ENCODE assay signal across 29 mouse cellular contexts in the genomic region with DNA sequence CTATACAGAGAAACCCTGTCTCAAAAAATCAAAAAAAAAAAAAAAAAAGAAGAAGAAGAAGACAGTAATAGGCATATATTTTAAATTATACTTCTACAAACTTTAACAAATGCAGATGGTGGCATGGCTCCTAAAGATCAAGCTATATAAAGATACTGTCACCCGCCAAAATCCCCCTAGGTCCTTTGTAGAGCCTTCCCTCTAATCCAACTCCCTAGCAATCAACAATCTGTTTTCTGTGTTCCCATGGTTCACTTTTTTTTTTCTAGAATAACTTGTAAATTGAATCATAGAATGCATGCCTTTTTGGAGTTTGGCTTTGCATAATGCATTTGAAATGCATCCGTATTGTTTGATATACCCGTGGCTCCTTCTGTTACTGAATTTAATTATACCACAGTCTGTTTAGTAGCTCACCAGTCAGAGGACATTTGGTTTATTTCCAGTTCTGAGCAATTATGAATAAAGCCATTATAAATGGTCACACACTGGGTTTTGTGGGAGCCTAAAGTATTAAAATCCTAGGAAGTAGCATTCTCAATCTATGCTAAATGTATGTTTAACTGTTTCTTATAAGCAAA. TPM values are rescaled to one million over a fixed set of nuclear protein-coding genes. Genes with fewer than 3 reads are reported as not detected.
DNase-seq lines count a peak whose midpoint lies in the region; ATAC-seq and TF ChIP-seq lines count a peak whose summit lies in the region.
"Had no signal": no experiment of that assay in that cellular context is flagged by ENCODE, and none has a peak within 500 bp of the region (broad histone marks: within the 10 kb centered on the region; RNA-seq: fewer than 3 reads in every experiment).

No protein-coding gene starts in this region.

- no peaks in the 10 kb centered on the region for H3K36me3 ChIP-seq in forebrain, embryonic 14.5 days (ENCODE audit: control insufficient read depth, insufficient read depth, low read length)
- H3K36me3 ChIP-seq in forebrain, embryonic 13.5 days (ENCODE audit: poor library complexity, severe bottlenecking): no peaks in the 10 kb centered on the region
- H3K36me3 ChIP-seq in forebrain, postnatal 0 days (ENCODE audit: insufficient read depth): no peaks in the 10 kb centered on the region
- no peaks in the 10 kb centered on the region for H3K36me3 ChIP-seq in forebrain, embryonic 10.5 days (replicated peaks)
- H3K36me3 ChIP-seq in midbrain, embryonic 14.5 days (ENCODE audit: control insufficient read depth, insufficient read depth, low read length): no peaks in the 10 kb centered on the region
- H3K36me3 ChIP-seq in midbrain, embryonic 10.5 days: no peaks in the 10 kb centered on the region
- H3K36me3 ChIP-seq: embryonic facial prominence, embryonic 10.5 days; embryonic facial prominence, embryonic 13.5 days; heart, embryonic 10.5 days; heart, embryonic 13.5 days had no signal

- no peak overlapping the region for H3K9ac ChIP-seq in forebrain, embryonic 14.5 days (ENCODE audit: low read length)
- no peak overlapping the region for H3K9ac ChIP-seq in forebrain, embryonic 13.5 days
- H3K9ac ChIP-seq in forebrain, postnatal 0 days: no peak overlapping the region
- no peak overlapping the region for H3K9ac ChIP-seq in midbrain, embryonic 14.5 days (replicated peaks; ENCODE audit: low read length)
- H3K9ac ChIP-seq: embryonic facial prominence, embryonic 13.5 days; heart, embryonic 13.5 days; hindbrain, embryonic 14.5 days had no signal

- no peak for ATAC-seq in forebrain, embryonic 14.5 days
- ATAC-seq in forebrain, embryonic 13.5 days: no peak
- ATAC-seq in forebrain, postnatal 0 days: peak; percentile 69
- no peak for ATAC-seq in midbrain, embryonic 14.5 days (ENCODE audit: low FRiP score, low TSS enrichment)
- ATAC-seq: activated CD4-positive, CD25-positive, alpha-beta regulatory T cell, adult 4 months; hindbrain, postnatal 0 days; inflammation-experienced regulatory T-cells, adult 6 months; intestine, embryonic 16.5 days had no signal

- DNase-seq in forebrain, embryonic 14.5 days (ENCODE audit: low spot score): peak; percentile 43
- peak; percentile 47 for DNase-seq in forebrain, postnatal 0 days
- no peak for DNase-seq in forebrain, embryonic 10.5 days (ENCODE audit: extremely low spot score, low spot score)
- DNase-seq in midbrain, embryonic 14.5 days: peak; percentile 3
- DNase-seq in midbrain, embryonic 10.5 days (ENCODE audit: low spot score): no peak
- DNase-seq in kidney, postnatal 4 days: no peak
- DNase-seq: adrenal gland, adult 8-10 months; adrenal gland, postnatal 25 days; cerebellum, adult 11-12 months; cerebellum, adult 8-10 months; cerebellum, postnatal 10 days; cerebellum, postnatal 36 days; embryo, embryonic 11 days; gastrocnemius, postnatal 10 days; gastrocnemius, postnatal 36 days; heart, adult 2 months; heart, postnatal 14 days; heart, postnatal 4 days had no signal

- no peaks in the 10 kb centered on the region for H3K27me3 ChIP-seq in forebrain, embryonic 14.5 days (replicated peaks; ENCODE audit: control insufficient read depth, insufficient read depth, low read length)
- H3K27me3 ChIP-seq in forebrain, embryonic 13.5 days: no peaks in the 10 kb centered on the region
- no peaks in the 10 kb centered on the region for H3K27me3 ChIP-seq in forebrain, postnatal 0 days (ENCODE audit: insufficient read depth, low read length)
- no peaks in the 10 kb centered on the region for H3K27me3 ChIP-seq in forebrain, embryonic 10.5 days (ENCODE audit: poor library complexity, severe bottlenecking)
- H3K27me3 ChIP-seq in midbrain, embryonic 14.5 days (ENCODE audit: control insufficient read depth, insufficient read depth, low read length): no peaks in the 10 kb centered on the region
- no peaks in the 10 kb centered on the region for H3K27me3 ChIP-seq in midbrain, embryonic 10.5 days (ENCODE audit: low read depth, poor library complexity, severe bottlenecking)
- H3K27me3 ChIP-seq: embryonic facial prominence, embryonic 13.5 days; heart, embryonic 13.5 days had no signal

- H3K9me3 ChIP-seq in forebrain, embryonic 14.5 days (replicated peaks; ENCODE audit: control insufficient read depth, low read length): no peaks in the 10 kb centered on the region
- H3K9me3 ChIP-seq in forebrain, embryonic 13.5 days (replicated peaks): no peaks in the 10 kb centered on the region
- no peaks in the 10 kb centered on the region for H3K9me3 ChIP-seq in forebrain, postnatal 0 days (ENCODE audit: low read length)
- H3K9me3 ChIP-seq in forebrain, embryonic 10.5 days: no peaks in the 10 kb centered on the region
- no peaks in the 10 kb centered on the region for H3K9me3 ChIP-seq in midbrain, embryonic 14.5 days (ENCODE audit: control insufficient read depth, low read length)
- no peaks in the 10 kb centered on the region for H3K9me3 ChIP-seq in midbrain, embryonic 10.5 days (replicated peaks)
- H3K9me3 ChIP-seq: embryonic facial prominence, embryonic 10.5 days; embryonic facial prominence, embryonic 13.5 days; heart, embryonic 10.5 days; heart, embryonic 13.5 days had no signal

- H3K4me1 ChIP-seq in forebrain, embryonic 14.5 days (ENCODE audit: control insufficient read depth, insufficient read depth, low read length): no peaks in the 10 kb centered on the region
- H3K4me1 ChIP-seq in forebrain, embryonic 13.5 days: no peaks in the 10 kb centered on the region
- no peaks in the 10 kb centered on the region for H3K4me1 ChIP-seq in forebrain, postnatal 0 days (ENCODE audit: insufficient read depth)
- H3K4me1 ChIP-seq in forebrain, embryonic 10.5 days: no peaks in the 10 kb centered on the region
- H3K4me1 ChIP-seq in midbrain, embryonic 14.5 days (ENCODE audit: control insufficient read depth, insufficient read depth, low read length): no peaks in the 10 kb centered on the region
- H3K4me1 ChIP-seq in midbrain, embryonic 10.5 days: no peaks in the 10 kb centered on the region
- H3K4me1 ChIP-seq: embryonic facial prominence, embryonic 10.5 days; embryonic facial prominence, embryonic 13.5 days; heart, embryonic 10.5 days; heart, embryonic 13.5 days had no signal

- TF ChIP-seq CTCF in forebrain, postnatal 0 days (IDR thresholded peaks at IDR 0.05; ENCODE audit: low read depth): no peak

- no peak overlapping the region for H3K4me3 ChIP-seq in forebrain, embryonic 14.5 days (ENCODE audit: low read depth, low read length)
- H3K4me3 ChIP-seq in forebrain, embryonic 13.5 days: no peak overlapping the region
- no peak overlapping the region for H3K4me3 ChIP-seq in forebrain, postnatal 0 days (ENCODE audit: low read depth, low read length)
- no peak overlapping the region for H3K4me3 ChIP-seq in forebrain, embryonic 10.5 days
- H3K4me3 ChIP-seq in midbrain, embryonic 14.5 days (replicated peaks; ENCODE audit: low read depth, low read length): no peak overlapping the region
- H3K4me3 ChIP-seq in midbrain, embryonic 10.5 days: no peak overlapping the region
- H3K4me3 ChIP-seq: embryonic facial prominence, embryonic 10.5 days; embryonic facial prominence, embryonic 13.5 days; erythroblast, embryonic 14.5 days; heart, adult 2 months; heart, embryonic 10.5 days; heart, embryonic 13.5 days had no signal

- H3K27ac ChIP-seq in forebrain, embryonic 14.5 days (ENCODE audit: low read depth, low read length): no peak overlapping the region
- H3K27ac ChIP-seq in forebrain, embryonic 13.5 days: no peak overlapping the region
- H3K27ac ChIP-seq in forebrain, postnatal 0 days (ENCODE audit: low read depth, low read length): peak overlapping the region; percentile 64; the same call in 1 of the 2 replicates
- no peak overlapping the region for H3K27ac ChIP-seq in forebrain, embryonic 10.5 days
- no peak overlapping the region for H3K27ac ChIP-seq in midbrain, embryonic 14.5 days (replicated peaks; ENCODE audit: low read depth, low read length)
- no peak overlapping the region for H3K27ac ChIP-seq in midbrain, embryonic 10.5 days (replicated peaks)
- H3K27ac ChIP-seq: embryonic facial prominence, embryonic 10.5 days; embryonic facial prominence, embryonic 13.5 days; heart, adult 2 months; heart, embryonic 10.5 days; heart, embryonic 13.5 days; hindbrain, embryonic 14.5 days; hindbrain, postnatal 0 days had no signal

- 67% methylated on average over 3 of the region's 3 CpGs for WGBS in forebrain, embryonic 14.5 days
- WGBS in forebrain, embryonic 13.5 days: 71% methylated on average over 3 of the region's 3 CpGs
- WGBS in forebrain, postnatal 0 days: 41% methylated on average over 3 of the region's 3 CpGs
- WGBS in forebrain, embryonic 10.5 days: 90% methylated on average over 3 of the region's 3 CpGs
- WGBS in midbrain, embryonic 14.5 days: 49% methylated on average over 3 of the region's 3 CpGs
- WGBS in midbrain, embryonic 10.5 days: 92% methylated on average over 3 of the region's 3 CpGs

- no peak overlapping the region for H3K4me2 ChIP-seq in forebrain, embryonic 14.5 days (ENCODE audit: low read length)
- H3K4me2 ChIP-seq in forebrain, embryonic 13.5 days: no peak overlapping the region
- no peak overlapping the region for H3K4me2 ChIP-seq in forebrain, postnatal 0 days (ENCODE audit: low read depth)
- no peak overlapping the region for H3K4me2 ChIP-seq in midbrain, embryonic 14.5 days (ENCODE audit: low read length)
- H3K4me2 ChIP-seq: embryonic facial prominence, embryonic 13.5 days; heart, embryonic 13.5 days; hindbrain, embryonic 14.5 days had no signal

RNA-seq across cellular contexts. Expression of gene Kif16b, which starts 9.6 kb away (rescaled TPM):
- 2.3 and 3.0 TPM in 2 replicates for polyA plus RNA-seq in forebrain, embryonic 14.5 days (2014; fragmentation: Nextera tagmentation; extraction: Ambion mirVana)
- polyA plus RNA-seq in forebrain, embryonic 13.5 days (2015; fragmentation: Nextera tagmentation; extraction: Ambion mirVana): 4.1 and 4.2 TPM in 2 replicates
- total RNA-seq in forebrain, postnatal 0 days (2014; rRNA removed): 7.2 and 9.9 TPM in 2 replicates
- 1.3 and 2.7 TPM in 2 replicates for polyA plus RNA-seq in forebrain, postnatal 0 days (2015; fragmentation: Nextera tagmentation; extraction: Ambion mirVana)
- polyA plus RNA-seq in forebrain, embryonic 10.5 days (2016; fragmentation: Nextera tagmentation; extraction: Ambion mirVana): 6.8 and 8.5 TPM in 2 replicates
- polyA plus RNA-seq in midbrain, embryonic 14.5 days (2014; fragmentation: Nextera tagmentation; extraction: Ambion mirVana): 3.7 and 4.1 TPM in 2 replicates
- polyA plus RNA-seq in midbrain, embryonic 10.5 days (2016; fragmentation: Nextera tagmentation; extraction: Ambion mirVana): 5.2 and 6.1 TPM in 2 replicates

Comparison
In these comparisons a context has a peak if more than half of its experiments do, and no peak if none do; other contexts are left out.
1. DNase-seq: peak in forebrain, embryonic 14.5 days (single experiment), forebrain, postnatal 0 days (single experiment) and midbrain, embryonic 14.5 days (single experiment); none in forebrain, embryonic 10.5 days (single experiment), midbrain, embryonic 10.5 days (single experiment) and kidney, postnatal 4 days (0 of 2).